Mouse (Mus musculus) frontal cortex, adult 2 months (tissue): ENCODE measurements around the gene Klf2. TPM values are rescaled to one million over a fixed set of nuclear protein-coding genes. Genes with fewer than 3 reads are reported as not detected.

Experiments used
- DNase-seq, 2 experiments: peaks; one replicate each; pipeline ENCODE4 v3.0.0; 2022; ENCODE audit warnings: low spot score in 1 of 2; ENCODE audit errors: extremely low spot score in 1 of 2
- polyA plus RNA-seq: library from polyadenylated mRNA; depleted of rRNA; stranded (reverse); fragments of >200 nt; gene quantifications from 2 replicates; pipeline ENCODE4 v1.2.3, GENCODE M21; 2012

Klf2 gene
- polyA plus RNA-seq, 1 experiment: 10.3 TPM

- peak in 1 of 2 experiments; percentile 40 for DNase-seq
These were observed 15.2 kb upstream of the Klf2 start for GRCm38 (mm10) chr8:72303633-72304032.

DNA sequence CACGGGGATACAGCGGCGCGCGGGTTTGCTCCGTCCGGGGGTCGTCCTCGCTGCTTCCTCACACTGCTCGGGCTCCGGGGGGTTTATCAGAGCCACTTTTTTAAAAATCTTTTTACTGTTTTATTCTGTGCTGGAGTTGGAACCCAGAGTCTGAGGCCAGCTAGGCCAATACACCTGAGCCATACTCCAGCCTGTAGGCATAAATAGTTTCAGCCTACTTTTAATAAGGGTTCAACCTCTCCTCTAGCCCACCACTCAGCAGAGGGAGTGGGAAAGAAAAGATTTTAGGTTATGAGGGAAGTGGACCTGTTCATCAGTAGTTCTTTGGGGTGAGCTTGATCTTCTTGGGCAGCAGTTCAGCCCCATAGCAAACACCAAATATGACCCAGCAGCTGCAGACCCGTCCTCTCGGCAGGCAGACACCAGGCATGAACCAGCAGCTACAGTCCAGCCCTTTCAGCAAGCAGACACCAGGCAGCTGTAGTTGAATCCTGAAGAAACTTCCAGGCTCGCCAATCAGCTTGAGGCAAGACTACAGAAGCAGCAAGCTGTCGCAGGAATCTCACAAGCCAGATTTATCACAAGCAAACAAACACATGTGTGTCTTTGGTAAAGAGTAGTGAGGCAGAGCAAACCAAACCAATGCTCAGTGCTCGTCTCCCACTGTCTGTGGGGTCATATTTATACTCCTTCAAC lies 13.5 kb upstream of the Klf2 start, which contains the start of gene Gm10282:
Gene Gm10282, minus strand, starts transcription at position 51 of the 696 bp plus-strand sequence.
- DNase-seq: no peak

GRCm38 (mm10) chr8:72306913-72307312 lies 11.9 kb upstream of the Klf2 start:
- DNase-seq: no peak

GRCm38 (mm10) chr8:72308276-72308675 lies 10.6 kb upstream of the Klf2 start:
- no peak for DNase-seq

GRCm38 (mm10) chr8:72310849-72311506 lies 7.9 kb upstream of the Klf2 start:
- peak; percentile 63 to 87 for DNase-seq

DNA sequence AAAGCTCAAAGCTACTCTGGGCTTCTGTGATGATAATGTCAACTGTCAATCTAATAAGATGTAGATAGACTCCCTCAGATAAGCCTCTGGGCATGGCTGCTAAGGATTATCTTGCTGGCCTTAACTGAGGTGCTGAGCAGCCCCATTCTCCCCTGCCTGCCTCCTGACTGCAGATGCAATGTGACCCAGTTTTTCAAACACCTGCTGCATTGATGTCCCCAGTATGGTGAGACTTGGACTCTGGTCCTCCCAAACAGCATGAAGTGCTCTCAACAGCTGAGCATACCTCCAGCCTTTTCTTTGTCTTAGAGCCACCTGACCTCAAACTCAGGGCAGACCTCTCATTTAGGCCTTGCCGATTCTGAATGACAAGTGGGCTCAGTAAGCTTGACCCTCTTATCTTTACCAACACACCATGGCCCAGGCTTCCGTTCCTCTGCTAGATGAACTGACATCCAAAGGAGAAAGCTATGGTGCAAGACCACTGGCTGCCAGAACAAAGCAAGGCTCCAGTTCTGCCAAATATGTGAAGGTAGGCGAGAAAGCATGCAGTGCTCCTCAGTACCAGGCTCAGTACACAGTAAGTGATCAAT lies 5.8 kb upstream of the Klf2 start:
- no peak for DNase-seq

DNA sequence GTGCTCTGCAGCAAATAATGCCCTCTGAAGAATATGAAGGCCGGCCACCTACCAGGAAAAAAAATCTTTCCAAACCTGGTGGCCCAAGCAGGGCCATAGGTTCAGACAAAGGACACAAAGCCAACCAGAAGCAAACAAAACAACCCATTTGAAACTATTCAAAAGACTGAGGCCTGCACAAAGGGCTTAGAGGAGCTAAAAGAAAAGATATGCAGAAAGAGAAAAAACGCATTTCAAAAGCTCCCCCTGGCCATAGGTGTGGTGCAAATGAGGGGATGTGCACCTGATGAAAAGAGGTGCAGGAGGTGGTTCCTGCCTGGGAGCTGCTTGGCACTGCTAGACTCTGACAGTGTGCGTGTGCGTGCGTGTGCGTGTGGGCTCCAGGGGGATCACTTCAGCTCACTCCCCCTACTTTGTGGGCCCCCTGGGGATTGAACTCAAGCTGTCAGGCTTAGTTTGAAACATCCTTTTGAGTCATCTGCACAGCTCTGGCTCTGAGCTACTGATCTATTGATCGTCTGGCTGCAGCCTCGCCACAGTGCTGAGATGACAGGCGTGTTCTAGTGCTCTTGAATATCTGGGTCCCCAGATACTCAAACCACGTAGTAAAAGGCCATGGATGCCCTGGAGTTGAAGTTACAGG lies 2.7 kb upstream of the Klf2 start:
- no peak for DNase-seq

DNA sequence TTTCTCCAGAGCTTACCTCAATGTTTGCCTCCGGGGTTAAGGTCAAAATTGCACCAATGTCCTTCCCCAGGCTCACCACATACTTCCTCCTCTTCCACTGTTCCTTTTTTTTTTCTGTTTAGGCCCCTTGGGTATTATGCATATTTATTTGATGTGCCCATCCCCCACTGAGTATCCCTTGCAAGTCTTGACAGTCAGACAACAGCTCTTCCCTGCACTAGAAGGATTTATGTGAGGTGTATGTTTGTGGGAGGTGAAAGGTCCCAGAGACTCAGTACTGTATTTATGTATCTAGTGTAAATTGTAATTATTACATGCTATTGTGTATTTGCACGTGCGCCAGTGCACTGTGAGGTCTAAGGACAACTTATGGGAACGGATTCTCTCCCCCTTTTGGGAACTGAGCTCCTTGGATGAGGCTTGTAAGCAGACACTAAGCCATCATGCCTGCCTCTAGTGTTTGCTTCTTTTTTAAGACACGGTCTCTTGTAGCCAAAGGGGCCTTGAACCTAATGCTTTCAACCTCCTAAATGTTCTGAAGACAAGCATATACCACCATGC lies 1.0 kb upstream of the Klf2 start:
- DNase-seq: no peak

DNA sequence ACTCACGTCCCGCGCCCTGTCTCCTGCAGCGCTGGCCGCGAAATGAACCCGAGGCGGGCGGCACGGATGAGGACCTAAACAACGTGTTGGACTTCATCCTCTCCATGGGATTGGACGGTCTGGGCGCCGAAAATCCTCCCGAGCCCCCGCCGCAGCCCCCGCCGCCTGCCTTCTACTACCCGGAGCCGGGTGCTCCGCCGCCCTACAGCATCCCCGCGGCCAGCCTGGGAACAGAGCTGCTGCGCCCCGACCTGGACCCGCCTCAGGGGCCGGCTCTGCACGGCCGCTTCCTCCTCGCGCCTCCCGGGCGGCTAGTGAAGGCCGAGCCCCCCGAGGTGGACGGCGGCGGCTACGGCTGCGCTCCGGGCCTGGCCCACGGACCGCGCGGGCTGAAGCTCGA lies 564 bp downstream of the Klf2 start:
- DNase-seq: no peak

DNA sequence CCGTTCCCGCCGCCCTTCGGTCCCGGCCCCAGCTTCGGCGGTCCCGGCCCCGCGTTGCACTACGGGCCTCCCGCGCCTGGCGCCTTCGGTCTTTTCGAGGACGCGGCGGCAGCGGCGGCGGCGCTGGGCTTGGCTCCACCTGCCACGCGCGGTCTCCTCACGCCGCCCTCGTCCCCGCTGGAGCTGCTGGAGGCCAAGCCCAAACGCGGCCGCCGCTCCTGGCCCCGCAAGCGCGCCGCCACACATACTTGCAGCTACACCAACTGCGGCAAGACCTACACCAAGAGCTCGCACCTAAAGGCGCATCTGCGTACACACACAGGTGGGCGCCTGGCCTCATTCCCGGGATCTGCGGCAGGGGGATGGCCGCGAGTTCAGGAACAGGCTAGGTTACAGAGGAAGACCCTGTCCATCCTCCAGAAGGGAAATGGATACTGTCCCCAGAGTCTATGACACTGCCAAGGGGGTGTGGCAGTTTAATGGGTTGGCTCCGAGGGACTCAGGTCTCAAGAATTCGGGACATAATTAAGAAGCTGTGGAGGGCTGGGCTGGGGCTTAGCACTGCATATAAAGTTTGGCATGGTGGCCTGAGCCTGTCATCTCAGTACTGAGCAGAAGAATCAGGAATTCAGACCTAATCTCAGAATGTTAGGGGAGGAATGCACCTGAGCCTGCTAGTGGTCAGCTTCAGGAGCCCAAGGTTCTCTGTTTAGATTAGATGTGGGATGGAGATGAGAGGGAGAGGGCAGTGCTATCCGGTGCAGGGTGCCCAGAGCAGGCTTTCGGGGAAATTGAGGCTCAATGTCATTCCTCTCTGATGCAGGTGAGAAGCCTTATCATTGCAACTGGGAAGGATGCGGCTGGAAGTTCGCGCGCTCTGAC lies 1.3 kb downstream of the Klf2 start:
- DNase-seq: no peak

- DNase-seq: no peak
These were observed 2.2 kb downstream of the Klf2 start for GRCm38 (mm10) chr8:72320803-72321583.

DNA sequence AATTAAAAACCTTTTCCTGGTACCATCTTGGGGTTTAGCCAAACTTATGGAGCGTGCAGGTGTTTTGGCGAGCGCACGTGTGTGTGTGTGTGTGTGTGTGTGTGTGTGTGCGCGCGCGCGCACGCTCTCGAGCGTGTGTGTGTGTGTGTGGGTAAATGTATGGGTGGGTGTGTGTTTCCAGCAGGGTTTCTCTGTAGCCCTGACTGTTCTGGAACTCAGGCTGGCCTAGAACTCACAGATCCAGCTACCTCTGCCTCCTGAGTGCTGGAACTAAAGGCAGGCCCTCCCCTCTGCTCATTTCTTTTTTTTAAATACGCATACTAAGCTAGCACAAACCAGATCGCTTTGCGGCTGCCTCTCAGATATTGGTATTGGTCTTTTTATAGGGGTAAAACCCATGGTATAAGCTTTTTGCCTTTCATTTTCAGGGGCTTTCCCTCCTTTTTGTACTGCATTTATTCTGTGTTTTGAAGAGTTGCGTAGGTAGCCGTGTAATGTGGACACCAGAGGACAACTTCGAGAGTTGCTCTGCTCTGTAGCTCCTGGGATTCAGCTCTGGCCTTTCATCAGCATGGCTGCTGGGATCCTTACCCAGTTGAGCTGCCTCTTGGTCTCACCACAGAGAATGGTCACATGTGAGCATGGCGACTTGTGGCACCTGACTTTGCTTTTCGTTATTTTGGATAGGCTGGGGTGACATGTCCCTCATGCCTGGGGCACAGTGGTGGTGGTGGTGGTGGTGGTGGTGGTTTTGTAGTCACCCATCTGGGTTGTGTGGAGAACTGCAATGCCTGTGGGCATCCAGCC lies 3.0 kb downstream of the Klf2 start:
- no peak for DNase-seq

- no peak for DNase-seq
These were observed 3.6 kb downstream of the Klf2 start for GRCm38 (mm10) chr8:72322471-72322889.

GRCm38 (mm10) chr8:72323131-72323725 lies 4.4 kb downstream of the Klf2 start:
- DNase-seq: peak in 1 of 2 experiments; percentile 26

GRCm38 (mm10) chr8:72324036-72324706 lies 5.3 kb downstream of the Klf2 start:
- DNase-seq: no peak

GRCm38 (mm10) chr8:72324708-72325107 lies 5.9 kb downstream of the Klf2 start:
- no peak for DNase-seq

DNA sequence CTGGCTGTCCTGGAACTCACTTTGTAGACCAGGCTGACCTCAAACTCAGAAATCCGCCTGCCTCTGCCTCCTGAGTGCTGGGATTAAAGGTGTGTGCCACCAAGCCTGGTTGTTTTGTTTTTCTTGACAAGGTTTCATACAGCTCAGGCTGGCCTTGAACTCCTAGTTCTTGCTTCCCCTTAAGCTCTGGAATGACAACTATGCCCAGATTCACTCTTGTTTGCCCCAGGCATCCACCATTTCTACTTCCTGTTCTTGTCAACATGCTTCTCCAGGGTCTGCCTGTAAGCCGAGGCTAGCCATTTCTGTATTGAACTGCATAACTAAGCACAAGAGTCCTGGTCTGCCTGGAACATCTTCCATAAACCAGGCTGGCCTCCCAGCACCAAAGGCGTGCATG lies 10.3 kb downstream of the Klf2 start:
- DNase-seq: no peak
